Mouse (Mus musculus) heart, embryonic 15.5 days (tissue): ENCODE data around the gene Sar1b. TPM values are rescaled to one million over a fixed set of nuclear protein-coding genes. Genes with fewer than 3 reads are reported as not detected.
"Not testable (repeated sequence)": the region's sequence is repeated elsewhere in the genome, so short reads cannot be mapped to it uniquely, and the experiment has no call there.

Experiments
- ATAC-seq: fragments of 200-750 bp; cut with Nextera tagmentation; replicated peaks from 2 replicates; pipeline ENCODE4 v1.8.0; 2017; ENCODE audit warnings: low read depth, moderate TSS enrichment; ENCODE audit not compliant: insufficient number of reproducible peaks, insufficient read depth, low FRiP score
- H3K27ac ChIP-seq: fragments of 300-500 bp; sonication (generic); 2 replicates; pipeline ENCODE4 v1.5.1; 2015; ENCODE audit warnings: mild to moderate bottlenecking, inconsistent platforms
- H3K27me3 ChIP-seq: fragments of 300-500 bp; sonication (generic); 2 replicates; pipeline ENCODE4 v1.6.1; 2015; ENCODE audit warnings: inconsistent platforms
- H3K36me3 ChIP-seq: fragments of 300-500 bp; sonication (generic); 2 replicates; pipeline ENCODE4 v1.6.1; 2015; ENCODE audit warnings: mild to moderate bottlenecking, inconsistent platforms
- H3K4me1 ChIP-seq: fragments of 300-500 bp; sonication (generic); replicated peaks from 2 replicates; pipeline ENCODE4 v1.6.1; 2015; ENCODE audit warnings: inconsistent platforms
- H3K4me2 ChIP-seq: fragments of 300-500 bp; sonication (generic); 2 replicates; pipeline ENCODE4 v1.6.1; 2015; ENCODE audit warnings: inconsistent platforms, mild to moderate bottlenecking, moderate library complexity
- H3K4me3 ChIP-seq: fragments of 300-500 bp; sonication (generic); 2 replicates; pipeline ENCODE4 v1.5.1; 2015; ENCODE audit warnings: mild to moderate bottlenecking, inconsistent platforms
- H3K9ac ChIP-seq: fragments of 300-500 bp; sonication (generic); 2 replicates; pipeline ENCODE4 v1.6.1; 2015; ENCODE audit warnings: mild to moderate bottlenecking, inconsistent platforms
- H3K9me3 ChIP-seq: fragments of 300-500 bp; sonication (generic); replicated peaks from 2 replicates; pipeline ENCODE4 v1.6.1; 2016; ENCODE audit warnings: inconsistent platforms
- WGBS: fragments of 180-500 bp; shearing (Covaris S2); methylation state at CpG from one replicate; pipeline ENCODE4 v1.1.7; 2015; ENCODE audit warnings: mixed read lengths; 5-methylcytosine and 5-hydroxymethylcytosine counted together
- polyA plus RNA-seq: library from polyadenylated mRNA; unstranded; fragments of >200 nt; fragmentation: Nextera tagmentation; extraction: Ambion mirVana; gene quantifications from 2 replicates; pipeline ENCODE4 v1.2.1, GENCODE M21; 2015

The Sar1b gene
- polyA plus RNA-seq, 1 experiment from 2014 or later: 137 TPM

DNA sequence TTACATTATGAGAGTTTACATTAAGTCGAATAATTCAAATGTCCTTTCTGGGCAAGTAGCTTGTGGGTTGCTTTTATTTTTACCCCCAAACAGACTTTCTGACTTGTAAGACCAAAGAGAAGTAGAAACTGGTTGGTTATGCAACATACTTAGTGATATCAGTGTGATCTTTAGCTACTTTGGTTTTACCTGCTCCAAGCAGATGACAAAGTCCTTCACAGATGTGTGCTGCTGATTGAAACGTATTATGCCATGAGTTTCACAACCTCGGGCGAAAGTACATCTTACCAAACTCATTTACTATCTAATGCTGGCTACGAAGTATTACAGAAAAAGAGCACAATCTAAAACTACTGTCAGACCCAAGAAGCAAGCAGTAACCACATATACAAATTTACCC, 5.9 kb upstream of the Sar1b start:
- Histone ChIP-seq H3K36me3 (no peaks in the 10 kb centered on the region), H3K9me3 (no peaks in the 10 kb centered on the region), H3K4me1 (peaks cover 17% of the 10 kb centered on the region), H3K27me3 (0 out of 2 replicates have a peak, but pooled peaks cover 3% of the 10 kb centered on the region), H3K4me2 (no peak overlapping the region), H3K4me3 (no peak overlapping the region), H3K9ac (no peak overlapping the region), H3K27ac (no peak overlapping the region)
- 84% methylated on average over 5 of the region's 5 CpGs for WGBS
- ATAC-seq: no peak

GRCm38 (mm10) chr11:51758207-51758606, 5.3 kb upstream of the Sar1b start:
- H3K27ac ChIP-seq, H3K4me2 ChIP-seq, ATAC-seq, H3K36me3 ChIP-seq, H3K27me3 ChIP-seq, H3K9ac ChIP-seq, H3K9me3 ChIP-seq, H3K4me3 ChIP-seq: not testable (repeated sequence)
- H3K4me1 ChIP-seq: peaks cover 17% of the 10 kb centered on the region
- WGBS: 85% methylated on average over 5 of the region's 5 CpGs

DNA sequence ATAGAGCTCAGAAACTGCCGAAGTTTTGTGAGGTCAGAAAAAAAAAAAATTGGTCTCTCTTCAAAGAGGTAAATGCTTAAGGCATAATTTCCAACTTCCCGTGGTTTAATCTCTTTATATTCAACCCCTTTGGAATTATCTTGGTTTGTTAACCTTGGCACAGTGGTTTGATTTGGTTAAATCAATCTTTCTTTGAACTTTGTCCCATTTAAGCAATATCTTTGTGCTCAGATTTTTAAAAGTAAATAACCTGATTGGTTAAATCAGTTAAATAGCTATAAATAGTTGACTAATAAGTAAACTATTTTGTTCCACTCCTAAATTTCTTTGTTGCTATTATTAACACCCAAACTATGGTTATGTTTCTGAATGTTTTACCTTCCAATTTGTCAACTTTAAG, 4.2 kb upstream of the Sar1b start:
- H3K9me3 ChIP-seq: no peaks in the 10 kb centered on the region
- ATAC-seq: no peak
- H3K36me3 ChIP-seq: no peaks in the 10 kb centered on the region
- 83% methylated on average over 2 of the region's 2 CpGs for WGBS
- H3K4me2 ChIP-seq: no peak overlapping the region
- 0 out of 2 replicates have a peak, but pooled peaks cover 3% of the 10 kb centered on the region for H3K27me3 ChIP-seq
- no peak overlapping the region for H3K27ac ChIP-seq
- H3K4me3 ChIP-seq: no peak overlapping the region
- peaks cover 20% of the 10 kb centered on the region for H3K4me1 ChIP-seq
- H3K9ac ChIP-seq: no peak overlapping the region

- Histone ChIP-seq H3K27ac (no peak overlapping the region), H3K4me2 (no peak overlapping the region), H3K9ac (no peak overlapping the region), H3K4me3 (no peak overlapping the region), H3K27me3 (0 out of 2 replicates have a peak, but pooled peaks cover 3% of the 10 kb centered on the region), H3K4me1 (peaks cover 18% of the 10 kb centered on the region), H3K36me3 (no peaks in the 10 kb centered on the region), H3K9me3 (no peaks in the 10 kb centered on the region)
- WGBS: 78% methylated on average over 6 of the region's 6 CpGs
- ATAC-seq: no peak
These were observed 3.4 kb upstream of the Sar1b start for GRCm38 (mm10) chr11:51759941-51760657.

- no peak for ATAC-seq
- H3K9me3 ChIP-seq: no peaks in the 10 kb centered on the region
- no peak overlapping the region for H3K4me3 ChIP-seq
- no peaks in the 10 kb centered on the region for H3K36me3 ChIP-seq
- peaks cover 14% of the 10 kb centered on the region for H3K4me1 ChIP-seq
- H3K27me3 ChIP-seq: 0 out of 2 replicates have a peak, but pooled peaks cover 3% of the 10 kb centered on the region
- WGBS: 66% methylated on average over 5 of the region's 5 CpGs
- H3K27ac ChIP-seq: no peak overlapping the region
- H3K9ac ChIP-seq: no peak overlapping the region
- H3K4me2 ChIP-seq: no peak overlapping the region
These were observed 2.2 kb upstream of the Sar1b start for GRCm38 (mm10) chr11:51761241-51761640.

DNA sequence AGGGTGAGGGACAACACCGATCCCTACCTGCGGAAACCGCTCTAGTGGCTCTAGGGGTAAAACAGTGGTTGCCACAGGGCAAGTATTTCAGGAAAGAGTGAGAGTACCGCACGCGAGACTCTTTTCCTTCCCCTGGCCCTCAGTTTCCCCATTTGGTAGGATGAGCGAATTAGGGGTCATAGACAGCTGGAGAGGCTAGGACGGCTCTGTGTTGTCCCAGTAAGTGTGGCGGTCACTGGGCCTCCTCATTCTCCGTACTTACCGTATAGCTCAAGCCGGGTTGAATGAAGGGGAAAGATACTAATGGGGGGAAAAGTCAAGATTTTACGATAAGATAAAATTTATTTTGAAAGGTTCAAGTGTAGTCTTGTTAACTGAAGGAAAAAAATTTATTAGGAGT, 468 bp downstream of the Sar1b start:
- 0 out of 2 replicates have a peak, but pooled peaks cover 3% of the 10 kb centered on the region for H3K27me3 ChIP-seq
- H3K4me1 ChIP-seq: peaks cover 10% of the 10 kb centered on the region
- peak overlapping the region; percentile 90 for H3K4me2 ChIP-seq
- peak overlapping the region; percentile 93 for H3K9ac ChIP-seq
- no peaks in the 10 kb centered on the region for H3K9me3 ChIP-seq
- WGBS: 4% methylated on average over 13 of the region's 13 CpGs
- ATAC-seq: no peak
- H3K36me3 ChIP-seq: no peaks in the 10 kb centered on the region
- peak overlapping the region; percentile 88 for H3K4me3 ChIP-seq
- H3K27ac ChIP-seq: no peak overlapping the region

GRCm38 (mm10) chr11:51764816-51765215, 1.3 kb downstream of the Sar1b start:
- no peak for ATAC-seq
- Histone ChIP-seq H3K4me1 (peaks cover 10% of the 10 kb centered on the region), H3K4me2 (peak overlapping the region; percentile 90), H3K27me3 (0 out of 2 replicates have a peak, but pooled peaks cover 3% of the 10 kb centered on the region), H3K4me3 (peak overlapping the region; percentile 88), H3K36me3 (no peaks in the 10 kb centered on the region), H3K9ac (no peak overlapping the region), H3K27ac (no peak overlapping the region), H3K9me3 (no peaks in the 10 kb centered on the region)
- WGBS: 81% methylated on average over 4 of the region's 4 CpGs

DNA sequence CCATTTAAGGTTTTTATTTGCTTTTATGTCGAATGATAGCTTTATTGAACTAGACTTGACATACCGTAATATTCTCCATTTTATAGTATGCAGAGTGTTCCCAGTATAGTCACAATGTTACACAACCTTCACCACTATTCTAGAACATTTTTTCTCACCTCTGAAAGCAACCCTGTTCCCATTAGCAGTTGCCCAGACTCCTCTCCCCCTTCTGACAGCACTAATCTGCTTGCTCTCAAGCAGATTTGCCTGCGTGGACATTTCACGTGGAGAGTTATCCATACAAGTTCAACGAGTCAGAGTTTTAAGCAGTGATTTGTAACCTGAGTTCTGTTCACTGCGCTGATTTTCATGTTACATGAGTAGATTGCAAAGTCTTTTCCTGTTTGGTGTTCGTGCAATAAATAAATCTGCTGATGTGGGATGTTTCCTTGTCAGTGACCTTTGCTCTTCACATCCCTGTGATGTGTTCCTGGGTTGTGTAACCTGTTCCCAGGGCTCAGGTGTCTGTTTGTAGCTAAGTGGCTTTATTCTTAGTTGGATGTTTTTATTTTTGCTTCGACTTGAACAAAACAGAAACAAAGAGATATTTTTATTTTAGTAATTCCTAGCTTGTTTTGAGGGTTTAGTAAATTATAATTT, 4.2 kb downstream of the Sar1b start:
- no peak overlapping the region for H3K4me2 ChIP-seq
- no peak for ATAC-seq
- no peak overlapping the region for H3K4me3 ChIP-seq
- no peak overlapping the region for H3K9ac ChIP-seq
- 61% methylated on average over 8 of the region's 8 CpGs for WGBS
- no peak overlapping the region for H3K27ac ChIP-seq
- H3K9me3 ChIP-seq: no peaks in the 10 kb centered on the region
- no peaks in the 10 kb centered on the region for H3K27me3 ChIP-seq
- peaks cover 10% of the 10 kb centered on the region for H3K4me1 ChIP-seq
- H3K36me3 ChIP-seq: no peaks in the 10 kb centered on the region

GRCm38 (mm10) chr11:51768296-51768695, 4.8 kb downstream of the Sar1b start:
- Histone ChIP-seq H3K27ac (no peak overlapping the region), H3K9ac (no peak overlapping the region), H3K4me1 (peaks cover 10% of the 10 kb centered on the region), H3K9me3 (no peaks in the 10 kb centered on the region), H3K27me3 (no peaks in the 10 kb centered on the region), H3K4me3 (no peak overlapping the region), H3K4me2 (no peak overlapping the region), H3K36me3 (no peaks in the 10 kb centered on the region)
- WGBS: 68% methylated on average over 5 of the region's 5 CpGs
- no peak for ATAC-seq

- Histone ChIP-seq H3K36me3 (peaks cover 7% of the 10 kb centered on the region; the same call in 1 of the 2 replicates), H3K27ac (no peak overlapping the region), H3K9me3 (no peaks in the 10 kb centered on the region), H3K9ac (no peak overlapping the region), H3K27me3 (no peaks in the 10 kb centered on the region), H3K4me3 (no peak overlapping the region), H3K4me1 (no peaks in the 10 kb centered on the region), H3K4me2 (no peak overlapping the region)
- WGBS: 85% methylated on average over 3 of the region's 3 CpGs
- no peak for ATAC-seq
These were observed 12.0 kb downstream of the Sar1b start for GRCm38 (mm10) chr11:51775507-51775906.

DNA sequence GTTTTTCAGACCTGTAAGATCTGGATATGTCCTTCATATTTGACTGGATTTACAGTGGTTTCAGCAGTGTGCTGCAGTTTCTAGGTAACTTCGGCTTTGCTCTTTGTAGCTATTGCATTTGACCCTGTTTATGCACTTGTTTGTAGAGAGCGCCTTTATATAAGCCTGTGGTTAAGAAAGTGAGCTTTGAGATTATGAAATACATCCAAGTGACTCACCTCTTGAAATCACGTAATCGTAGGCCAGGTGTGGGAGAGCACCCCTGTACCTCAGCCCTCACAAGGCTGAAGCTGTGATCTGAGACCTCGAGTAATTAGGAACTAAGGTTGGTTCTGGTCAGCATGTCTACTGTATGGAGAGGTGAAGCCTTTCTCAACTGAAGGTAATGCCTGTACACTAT, 14.0 kb downstream of the Sar1b start:
- Histone ChIP-seq H3K4me1 (peaks cover 3% of the 10 kb centered on the region; the same call in 1 of the 2 replicates), H3K27ac (no peak overlapping the region)

More for the DNA sequence above, 14.0 kb downstream of the Sar1b start:
- Histone ChIP-seq H3K27me3 (no peaks in the 10 kb centered on the region), H3K9ac (no peak overlapping the region), H3K4me3 (no peak overlapping the region), H3K9me3 (no peaks in the 10 kb centered on the region), H3K36me3 (peaks cover 25% of the 10 kb centered on the region), H3K4me2 (no peak overlapping the region)
- ATAC-seq: no peak
- 91% methylated on average over 5 of the region's 5 CpGs for WGBS
